Comparison of ENCODE assay signal across 8 mouse cellular contexts in genomic region chr13:23584331-23584730, GRCm38 (mm10). TPM values are rescaled to one million over a fixed set of nuclear protein-coding genes. Genes with fewer than 3 reads are reported as not detected.
DNase-seq lines count a peak whose midpoint lies in the region; ATAC-seq and TF ChIP-seq lines count a peak whose summit lies in the region.

No protein-coding gene starts in this region.

- DNase-seq in kidney, postnatal 0 days (ENCODE audit: low spot score) = peak; percentile 84
- no peak for DNase-seq in kidney, adult 8-10 months
- peak; percentile 42 for DNase-seq in brain, embryonic 14.5 days (ENCODE audit: low read depth)
- DNase-seq in hindbrain, embryonic 14.5 days (ENCODE audit: low spot score) = no peak
- no peak for DNase-seq in retina, postnatal 1 day
- DNase-seq in left cerebral cortex, postnatal 4 days = no peak
- DNase-seq in right cerebral cortex, adult 18-20 months = no peak

- H3K27me3 ChIP-seq in kidney, postnatal 0 days (ENCODE audit: insufficient read depth, low read length) = no peaks in the 10 kb centered on the region
- no peaks in the 10 kb centered on the region for H3K27me3 ChIP-seq in hindbrain, embryonic 14.5 days (ENCODE audit: control insufficient read depth, insufficient read depth, low read length)
- H3K27me3 ChIP-seq in midbrain, embryonic 16.5 days (ENCODE audit: control insufficient read depth, insufficient read depth, low read depth, low read length) = no peaks in the 10 kb centered on the region

- peak overlapping the region; percentile 97 for H3K27ac ChIP-seq in kidney, postnatal 0 days
- peak overlapping the region; percentile 95 for H3K27ac ChIP-seq in hindbrain, embryonic 14.5 days
- H3K27ac ChIP-seq in midbrain, embryonic 16.5 days (ENCODE audit: low read length) = peak overlapping the region; percentile 94

- H3K4me1 ChIP-seq in kidney, postnatal 0 days (replicated peaks; ENCODE audit: insufficient read depth, low read length) = no peaks in the 10 kb centered on the region
- H3K4me1 ChIP-seq in hindbrain, embryonic 14.5 days (replicated peaks; ENCODE audit: control insufficient read depth, insufficient read depth, low read length) = peaks cover 36% of the 10 kb centered on the region
- peaks cover 26% of the 10 kb centered on the region for H3K4me1 ChIP-seq in midbrain, embryonic 16.5 days (ENCODE audit: control insufficient read depth, insufficient read depth, low read length)

- TF ChIP-seq POLR2A in brain, embryonic 14.5 days (IDR thresholded peaks at IDR 0.05; ENCODE audit: borderline replicate concordance, extremely low read depth, insufficient read depth, insufficient read length, poor library complexity, severe bottlenecking) = no peak

- H3K9ac ChIP-seq in kidney, postnatal 0 days (ENCODE audit: low read depth, low read length) = peak overlapping the region; percentile 76
- H3K9ac ChIP-seq in hindbrain, embryonic 14.5 days = peak overlapping the region; percentile 82
- H3K9ac ChIP-seq in midbrain, embryonic 16.5 days (ENCODE audit: low read depth, low read length) = no peak overlapping the region; the same call in 1 of the 2 replicates

- intact Hi-C loops in left cerebral cortex, postnatal 4 days (cut with DNase I) = loop anchor here (5.0 kb wide), 1 partner anchor 103 kb away; no protein-coding TSS in a partner anchor

- no peaks in the 10 kb centered on the region for H3K36me3 ChIP-seq in kidney, postnatal 0 days (ENCODE audit: insufficient read depth, low read length)
- no peaks in the 10 kb centered on the region for H3K36me3 ChIP-seq in hindbrain, embryonic 14.5 days (replicated peaks; ENCODE audit: control insufficient read depth, insufficient read depth)
- no peaks in the 10 kb centered on the region for H3K36me3 ChIP-seq in midbrain, embryonic 16.5 days (ENCODE audit: control insufficient read depth, insufficient read depth, low read length)

- peak overlapping the region; percentile 49; the same call in 1 of the 2 replicates for H3K4me3 ChIP-seq in kidney, postnatal 0 days (replicated peaks; ENCODE audit: low read depth, low read length)
- H3K4me3 ChIP-seq in hindbrain, embryonic 14.5 days (replicated peaks; ENCODE audit: low read length) = peak overlapping the region; percentile 47
- H3K4me3 ChIP-seq in midbrain, embryonic 16.5 days (ENCODE audit: low read depth, low read length) = peak overlapping the region; percentile 54

- peak overlapping the region; percentile 78 for H3K4me2 ChIP-seq in kidney, postnatal 0 days (ENCODE audit: low read length)
- H3K4me2 ChIP-seq in hindbrain, embryonic 14.5 days (replicated peaks) = peak overlapping the region; percentile 95
- peak overlapping the region; percentile 91 for H3K4me2 ChIP-seq in midbrain, embryonic 16.5 days (ENCODE audit: low read length)

- TF ChIP-seq CTCF in kidney, postnatal 0 days (IDR thresholded peaks at IDR 0.05; ENCODE audit: low read depth) = no peak
- no peak for TF ChIP-seq CTCF in brain, embryonic 14.5 days (IDR thresholded peaks at IDR 0.05; ENCODE audit: borderline replicate concordance, extremely low read depth, insufficient read depth, insufficient read length)

- no peak for ATAC-seq in kidney, postnatal 0 days (replicated peaks; ENCODE audit: low FRiP score, low read depth)
- ATAC-seq in hindbrain, embryonic 14.5 days (ENCODE audit: low FRiP score) = no peak
- ATAC-seq in midbrain, embryonic 16.5 days = no peak

- no peaks in the 10 kb centered on the region for H3K9me3 ChIP-seq in kidney, postnatal 0 days (replicated peaks; ENCODE audit: low read length)
- H3K9me3 ChIP-seq in hindbrain, embryonic 14.5 days (ENCODE audit: control insufficient read depth, low read length) = no peaks in the 10 kb centered on the region
- H3K9me3 ChIP-seq in midbrain, embryonic 16.5 days (replicated peaks; ENCODE audit: control insufficient read depth, low read length, poor library complexity, severe bottlenecking) = no peaks in the 10 kb centered on the region

RNA-seq across cellular contexts. Expression of gene Hist1h4d, which starts 2.9 kb away (rescaled TPM):
- 68.3 and 77.0 TPM in 2 replicates for polyA plus RNA-seq in kidney, postnatal 0 days (2015; fragmentation: Nextera tagmentation; extraction: Ambion mirVana)
- 6.5 and 18.7 TPM in 2 replicates for polyA plus RNA-seq in brain, embryonic 14.5 days (2012; rRNA removed)
- 29.1 and 37.2 TPM in 2 replicates for polyA plus RNA-seq in hindbrain, embryonic 14.5 days (2014; fragmentation: Nextera tagmentation; extraction: Ambion mirVana)
- 21.8 and 27.6 TPM in 2 replicates for polyA plus RNA-seq in midbrain, embryonic 16.5 days (2015; fragmentation: Nextera tagmentation; extraction: Ambion mirVana)
- 100 to 1,000 TPM; 177 to 192 TPM for total RNA-seq in left cerebral cortex, postnatal 4 days (2021)

RNA-seq across cellular contexts. Expression of gene Hist1h3d, which starts 8.8 kb away (rescaled TPM):
- 2.6 and 4.2 TPM in 2 replicates for polyA plus RNA-seq in kidney, postnatal 0 days (2015; fragmentation: Nextera tagmentation; extraction: Ambion mirVana)
- polyA plus RNA-seq in brain, embryonic 14.5 days (2012; rRNA removed) = 21.8 and 24.7 TPM in 2 replicates
- 1.4 and 2.2 TPM in 2 replicates for polyA plus RNA-seq in hindbrain, embryonic 14.5 days (2014; fragmentation: Nextera tagmentation; extraction: Ambion mirVana)
- 0.53 and 0.60 TPM in 2 replicates for polyA plus RNA-seq in midbrain, embryonic 16.5 days (2015; fragmentation: Nextera tagmentation; extraction: Ambion mirVana)
- 10 to 100 TPM; 18.8 to 24.3 TPM for total RNA-seq in left cerebral cortex, postnatal 4 days (2021)

RNA-seq across cellular contexts. Expression of gene Hist1h2ad, which starts 10.2 kb away (rescaled TPM):
- polyA plus RNA-seq in kidney, postnatal 0 days (2015; fragmentation: Nextera tagmentation; extraction: Ambion mirVana) = 0.27 and 0.76 TPM in 2 replicates
- 7.2 and 13.6 TPM in 2 replicates for polyA plus RNA-seq in brain, embryonic 14.5 days (2012; rRNA removed)
- polyA plus RNA-seq in hindbrain, embryonic 14.5 days (2014; fragmentation: Nextera tagmentation; extraction: Ambion mirVana) = 0.77 TPM in 1 of 2 replicates, not detected in the other
- not detected in 2 replicates for polyA plus RNA-seq in midbrain, embryonic 16.5 days (2015; fragmentation: Nextera tagmentation; extraction: Ambion mirVana)
- 10 to 100 TPM; 18.6 to 25.5 TPM for total RNA-seq in left cerebral cortex, postnatal 4 days (2021)

RNA-seq across cellular contexts. Expression of gene Hist1h2bf, which starts 10.3 kb away (rescaled TPM):
- polyA plus RNA-seq in kidney, postnatal 0 days (2015; fragmentation: Nextera tagmentation; extraction: Ambion mirVana) = 3.4 TPM in 2 replicates
- polyA plus RNA-seq in brain, embryonic 14.5 days (2012; rRNA removed) = 15.0 and 21.6 TPM in 2 replicates
- polyA plus RNA-seq in hindbrain, embryonic 14.5 days (2014; fragmentation: Nextera tagmentation; extraction: Ambion mirVana) = 0.91 and 1.8 TPM in 2 replicates
- not detected in 2 replicates for polyA plus RNA-seq in midbrain, embryonic 16.5 days (2015; fragmentation: Nextera tagmentation; extraction: Ambion mirVana)
- 100 to 1,000 TPM in 1 of 2 experiments, 10 to 100 TPM in 1; 87.5 to 105 TPM for total RNA-seq in left cerebral cortex, postnatal 4 days (2021)

RNA-seq across cellular contexts. Expression of gene Hist1h2bg, which starts 13.1 kb away (rescaled TPM):
- polyA plus RNA-seq in kidney, postnatal 0 days (2015; fragmentation: Nextera tagmentation; extraction: Ambion mirVana) = 3.4 and 4.1 TPM in 2 replicates
- polyA plus RNA-seq in brain, embryonic 14.5 days (2012; rRNA removed) = 44.4 and 68.0 TPM in 2 replicates
- polyA plus RNA-seq in hindbrain, embryonic 14.5 days (2014; fragmentation: Nextera tagmentation; extraction: Ambion mirVana) = 0.94 and 2.3 TPM in 2 replicates
- 0.36 and 0.86 TPM in 2 replicates for polyA plus RNA-seq in midbrain, embryonic 16.5 days (2015; fragmentation: Nextera tagmentation; extraction: Ambion mirVana)
- 100 to 1,000 TPM; 203 to 225 TPM for total RNA-seq in left cerebral cortex, postnatal 4 days (2021)

Comparison
In these comparisons a context has a peak if more than half of its experiments do, and no peak if none do; other contexts are left out.
1. DNase-seq: peak in kidney, postnatal 0 days (single experiment) and brain, embryonic 14.5 days (single experiment); none in kidney, adult 8-10 months (0 of 2), hindbrain, embryonic 14.5 days (single experiment), retina, postnatal 1 day (single experiment), left cerebral cortex, postnatal 4 days (single experiment) and right cerebral cortex, adult 18-20 months (single experiment).
2. Peak in every context shown above with its lines, with median percentiles within 50 percentile points of each other: H3K27ac ChIP-seq, H3K4me2 ChIP-seq and H3K4me3 ChIP-seq.